Mouse (Mus musculus): ENCODE data around the gene Runx1.

Gene Runx1

DNA sequence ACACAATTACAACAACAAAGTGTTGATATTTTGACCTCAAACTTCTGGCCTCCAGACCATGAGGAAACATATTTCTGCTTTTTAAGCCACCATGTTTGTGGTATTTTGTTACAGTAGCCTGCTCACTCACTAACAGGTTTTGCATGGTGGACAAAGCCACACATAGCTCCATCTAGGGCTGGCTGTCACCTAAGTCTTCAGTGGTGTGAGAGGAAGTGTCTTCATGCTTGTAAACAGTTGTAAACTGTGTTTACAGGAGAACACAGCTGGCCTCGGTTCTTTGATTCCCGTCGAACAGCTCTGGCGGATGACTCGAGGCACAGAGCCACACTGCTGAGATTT is 4.4 kb downstream of the Runx1 start:
- no peaks in the 10 kb centered on the region; the same call in 1 of the 2 replicates for H3K36me3 ChIP-seq (ENCODE audit: control insufficient read depth, insufficient read depth, low read length, poor library complexity, severe bottlenecking)
- no peaks in the 10 kb centered on the region for H3K27me3 ChIP-seq (ENCODE audit: control insufficient read depth, insufficient read depth, low read length, poor library complexity, severe bottlenecking)
- peak; percentile 64 for DNase-seq (ENCODE audit: low read depth, low spot score)

DNA sequence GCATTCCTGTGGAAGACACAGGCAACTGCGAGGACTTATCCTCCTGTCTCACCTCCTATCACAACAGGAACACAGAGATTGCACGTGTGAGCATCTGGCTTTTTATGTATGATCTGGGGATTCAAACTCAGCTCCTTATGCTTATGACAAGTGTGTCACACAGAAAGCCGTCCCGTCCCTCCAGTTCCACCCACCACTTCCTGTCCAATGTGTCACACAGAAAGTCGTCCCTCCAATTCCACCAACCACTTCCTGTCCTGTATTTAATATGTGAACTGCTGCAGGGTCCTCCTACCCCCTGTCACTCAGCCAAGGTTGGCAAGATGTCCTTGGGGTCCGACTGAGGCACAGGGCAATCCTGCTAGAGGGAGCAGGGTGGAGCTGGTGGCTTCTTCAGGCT is 5.5 kb downstream of the Runx1 start:
- DNase-seq (ENCODE audit: low read depth, low spot score): peak; percentile 56
- Histone ChIP-seq H3K27me3 (ENCODE audit: control insufficient read depth, insufficient read depth, low read length, poor library complexity, severe bottlenecking) (no peaks in the 10 kb centered on the region), H3K36me3 (ENCODE audit: control insufficient read depth, insufficient read depth, low read length, poor library complexity, severe bottlenecking) (no peaks in the 10 kb centered on the region; the same call in 1 of the 2 replicates)

DNA sequence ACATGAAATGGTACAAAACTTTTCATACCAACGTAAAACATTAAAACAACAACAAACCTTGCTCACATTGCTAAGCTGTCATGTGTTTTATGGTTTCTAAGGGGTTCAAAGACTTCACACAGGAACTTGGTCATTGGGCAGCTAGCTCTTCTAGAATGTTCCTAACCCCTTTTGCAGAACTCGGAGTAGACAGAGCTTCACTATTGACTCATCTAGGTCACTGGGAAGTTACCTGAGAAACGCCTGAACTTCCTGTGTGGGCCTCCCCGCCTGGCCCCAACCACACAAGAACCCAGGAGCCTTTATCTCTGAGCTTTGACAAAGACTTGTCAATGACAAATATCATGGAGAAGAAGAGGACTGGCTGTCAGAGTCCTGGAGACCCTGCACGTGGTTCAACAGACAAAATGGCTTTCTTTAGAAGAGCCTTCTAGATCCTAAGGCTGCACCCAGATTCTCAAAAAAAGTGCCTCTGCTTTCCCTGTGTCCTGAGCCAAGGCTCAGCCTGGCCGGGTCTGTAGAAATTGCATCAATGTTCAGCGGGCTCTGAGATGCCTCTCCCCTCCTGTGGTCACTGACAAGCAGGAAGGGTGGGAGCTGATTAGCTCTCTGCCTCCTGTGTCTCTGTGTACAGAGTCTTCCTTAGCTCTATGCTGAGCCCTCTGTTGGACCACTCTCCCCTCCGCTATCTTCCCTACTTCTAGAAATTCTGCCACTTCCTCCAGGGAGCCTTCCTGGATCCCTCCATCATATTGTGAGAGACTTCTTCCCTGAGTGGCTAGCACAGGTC is 7.3 kb downstream of the Runx1 start:
- H3K27me3 ChIP-seq (ENCODE audit: control insufficient read depth, insufficient read depth, low read length, poor library complexity, severe bottlenecking): no peaks in the 10 kb centered on the region
- no peaks in the 10 kb centered on the region; the same call in 1 of the 2 replicates for H3K36me3 ChIP-seq (ENCODE audit: control insufficient read depth, insufficient read depth, low read length, poor library complexity, severe bottlenecking)
- DNase-seq (ENCODE audit: low read depth, low spot score): peak; percentile 66

DNA sequence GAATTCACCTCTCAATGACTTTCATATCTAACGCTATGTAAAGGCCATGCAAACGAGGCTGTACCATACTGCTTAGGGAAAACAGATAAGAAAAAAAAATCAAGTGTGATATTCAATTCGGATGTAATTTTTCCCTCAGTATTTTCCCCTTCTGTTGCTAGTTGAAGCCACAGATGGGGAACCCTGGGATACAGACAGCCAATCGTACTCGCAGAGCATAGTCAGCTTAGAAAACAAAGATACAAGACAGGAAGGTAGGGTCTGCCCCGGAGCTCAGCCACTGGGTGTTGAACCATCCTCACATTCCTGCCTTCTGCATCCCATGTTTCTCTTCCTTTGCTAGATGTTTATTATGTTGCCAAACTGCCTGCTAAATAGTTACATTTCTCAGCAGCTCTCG is 9.9 kb downstream of the Runx1 start:
- H3K27me3 ChIP-seq (ENCODE audit: control insufficient read depth, insufficient read depth, low read length, poor library complexity, severe bottlenecking): no peaks in the 10 kb centered on the region
- H3K36me3 ChIP-seq (ENCODE audit: control insufficient read depth, insufficient read depth, low read length, poor library complexity, severe bottlenecking): peaks cover 4% of the 10 kb centered on the region; the same call in 1 of the 2 replicates
- no peak for DNase-seq (ENCODE audit: low read depth, low spot score)

DNA sequence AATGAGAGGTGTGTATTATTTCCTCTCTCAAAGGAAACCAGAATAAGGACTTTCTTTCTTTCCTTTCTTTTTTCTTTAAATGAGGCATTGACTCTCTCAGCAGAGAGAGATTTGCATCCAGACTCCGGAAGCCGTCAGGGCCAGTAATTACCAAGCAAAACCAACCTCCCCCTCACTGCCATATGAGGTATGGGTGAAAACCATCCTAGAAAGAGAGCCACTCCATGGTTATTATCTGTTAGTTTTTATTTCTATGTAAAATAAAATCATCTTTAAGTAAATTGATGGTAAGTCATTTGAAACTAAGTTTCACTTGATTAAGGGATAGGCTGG is 10.8 kb downstream of the Runx1 start:
- H3K36me3 ChIP-seq (ENCODE audit: control insufficient read depth, insufficient read depth, low read length, poor library complexity, severe bottlenecking): peaks cover 4% of the 10 kb centered on the region; the same call in 1 of the 2 replicates
- no peaks in the 10 kb centered on the region for H3K27me3 ChIP-seq (ENCODE audit: control insufficient read depth, insufficient read depth, low read length, poor library complexity, severe bottlenecking)
- no peak for DNase-seq (ENCODE audit: low read depth, low spot score)

DNA sequence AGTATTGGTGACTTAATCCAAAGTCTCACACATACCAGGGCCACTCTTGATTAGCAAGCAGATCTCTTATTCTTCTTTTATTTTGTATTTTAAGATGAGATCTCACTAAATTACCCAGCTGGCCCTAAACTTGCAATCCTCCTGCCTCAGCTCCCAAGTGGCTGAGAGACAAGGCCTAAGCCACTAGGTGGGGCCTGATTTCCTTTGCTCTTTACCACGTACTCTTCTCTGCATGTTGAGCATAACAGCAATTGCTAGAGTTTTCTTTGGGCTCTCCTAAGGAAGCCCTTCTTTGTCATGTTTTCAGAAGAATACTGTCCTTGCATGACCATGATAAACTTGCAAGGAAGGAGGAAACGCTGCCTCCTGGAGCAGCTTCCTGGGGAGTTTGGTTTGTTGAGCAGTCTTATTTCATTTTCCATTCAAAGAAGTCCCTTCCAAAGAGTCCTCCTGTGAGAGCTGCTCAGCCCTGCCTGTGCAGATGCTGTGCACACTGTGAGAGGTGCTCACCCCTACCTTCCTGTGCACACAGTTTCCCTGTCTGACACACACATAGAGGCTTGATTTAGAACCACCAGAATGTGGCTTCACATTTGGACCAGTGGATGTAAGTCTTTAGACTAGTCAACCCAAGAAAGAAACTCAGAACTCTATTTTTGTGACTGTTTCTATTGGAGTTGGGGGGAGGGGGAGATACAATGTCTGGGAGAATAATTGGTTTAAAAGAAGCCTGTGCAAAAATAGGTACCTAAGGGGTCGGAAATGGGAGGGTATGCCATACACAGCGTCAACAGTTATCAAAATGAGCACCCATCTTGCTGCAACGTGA is 11.4 kb downstream of the Runx1 start:
- no peak for DNase-seq (ENCODE audit: low read depth, low spot score)
- peaks cover 4% of the 10 kb centered on the region; the same call in 1 of the 2 replicates for H3K36me3 ChIP-seq (ENCODE audit: control insufficient read depth, insufficient read depth, low read length, poor library complexity, severe bottlenecking)
- no peaks in the 10 kb centered on the region for H3K27me3 ChIP-seq (ENCODE audit: control insufficient read depth, insufficient read depth, low read length, poor library complexity, severe bottlenecking)

DNA sequence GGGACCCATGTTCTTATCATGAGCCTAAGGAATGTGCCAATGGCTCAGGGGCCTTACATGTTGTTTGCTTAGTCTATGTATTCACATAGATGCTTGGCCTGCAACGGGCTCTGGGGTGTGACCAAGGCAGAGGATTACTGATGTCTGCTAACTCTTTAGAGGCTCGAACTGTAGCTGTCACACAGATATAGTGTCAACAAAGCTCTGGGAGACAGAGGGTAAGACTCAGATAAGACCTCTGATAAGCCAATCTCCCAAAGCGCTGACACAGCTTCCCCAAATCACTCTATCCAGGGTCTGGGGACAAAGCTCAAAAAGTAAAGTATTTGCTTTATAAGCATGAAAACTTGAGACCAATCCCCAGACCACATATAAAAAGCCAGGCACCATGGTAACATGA is 13.5 kb downstream of the Runx1 start:
- Histone ChIP-seq H3K27me3 (ENCODE audit: control insufficient read depth, insufficient read depth, low read length, poor library complexity, severe bottlenecking) (no peaks in the 10 kb centered on the region), H3K36me3 (ENCODE audit: control insufficient read depth, insufficient read depth, low read length, poor library complexity, severe bottlenecking) (peaks cover 4% of the 10 kb centered on the region; the same call in 1 of the 2 replicates)
- no peak for DNase-seq (ENCODE audit: low read depth, low spot score)

DNA sequence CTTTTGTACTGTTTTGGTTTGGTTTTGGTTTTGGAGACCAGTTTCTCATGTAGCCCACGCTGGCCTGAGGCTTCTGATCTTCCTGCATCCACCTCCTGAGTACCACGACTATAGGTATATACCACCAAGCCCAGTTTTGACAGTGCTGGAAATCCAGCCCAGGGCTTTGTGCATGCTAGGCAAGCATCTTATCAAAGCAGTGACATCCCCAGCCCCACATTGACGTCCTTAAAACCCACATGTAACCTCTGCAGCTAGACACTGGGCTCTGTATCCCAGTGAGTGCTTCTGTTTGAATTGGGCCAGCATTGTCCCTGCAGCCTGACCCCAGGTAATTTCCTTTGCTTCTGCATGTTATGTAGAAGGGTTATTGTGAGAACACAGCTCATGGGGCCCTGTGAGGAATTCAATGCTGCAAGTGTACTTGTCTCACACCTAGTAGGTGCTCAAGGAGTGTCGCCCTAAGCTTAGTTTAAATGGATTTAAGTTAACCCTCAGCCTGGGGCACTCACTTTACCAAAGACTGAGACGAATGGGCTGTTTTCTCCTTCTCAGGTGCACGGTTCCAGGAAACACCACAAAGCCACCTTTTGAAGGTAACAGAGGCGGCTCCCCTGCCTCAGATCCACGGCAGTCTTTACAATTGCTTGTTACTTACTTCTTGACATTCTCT is 15.2 kb downstream of the Runx1 start:
- no peak for DNase-seq (ENCODE audit: low read depth, low spot score)

DNA sequence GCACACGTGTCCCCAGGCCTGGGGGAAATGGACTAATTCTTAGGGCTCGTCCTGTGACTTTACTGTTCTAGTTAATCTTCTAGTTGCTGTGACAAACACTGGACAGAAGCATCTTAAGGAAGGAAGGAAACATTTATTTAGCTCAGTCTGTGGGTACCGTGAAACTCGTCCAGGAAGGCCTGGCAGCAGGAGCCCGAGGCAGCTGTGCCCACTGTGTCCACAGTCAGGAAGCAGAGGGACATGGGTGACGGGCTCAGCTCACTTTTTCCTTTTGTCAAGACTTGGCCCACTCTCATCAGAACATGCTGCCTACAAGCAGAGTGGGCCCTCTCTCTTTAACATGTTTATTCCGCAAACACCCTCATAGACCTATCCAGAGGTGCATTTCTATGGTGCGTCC is 18.2 kb downstream of the Runx1 start:
- no peak for DNase-seq (ENCODE audit: low read depth, low spot score)
- Histone ChIP-seq H3K36me3 (ENCODE audit: control insufficient read depth, insufficient read depth, low read length, poor library complexity, severe bottlenecking) (0 out of 2 replicates have a peak, but pooled peaks cover 4% of the 10 kb centered on the region), H3K27me3 (ENCODE audit: control insufficient read depth, insufficient read depth, low read length, poor library complexity, severe bottlenecking) (no peaks in the 10 kb centered on the region)

More for the DNA sequence above, 15.2 kb downstream of the Runx1 start:
- H3K27me3 ChIP-seq (ENCODE audit: control insufficient read depth, insufficient read depth, low read length, poor library complexity, severe bottlenecking): no peaks in the 10 kb centered on the region
- 0 out of 2 replicates have a peak, but pooled peaks cover 4% of the 10 kb centered on the region for H3K36me3 ChIP-seq (ENCODE audit: control insufficient read depth, insufficient read depth, low read length, poor library complexity, severe bottlenecking)

DNA sequence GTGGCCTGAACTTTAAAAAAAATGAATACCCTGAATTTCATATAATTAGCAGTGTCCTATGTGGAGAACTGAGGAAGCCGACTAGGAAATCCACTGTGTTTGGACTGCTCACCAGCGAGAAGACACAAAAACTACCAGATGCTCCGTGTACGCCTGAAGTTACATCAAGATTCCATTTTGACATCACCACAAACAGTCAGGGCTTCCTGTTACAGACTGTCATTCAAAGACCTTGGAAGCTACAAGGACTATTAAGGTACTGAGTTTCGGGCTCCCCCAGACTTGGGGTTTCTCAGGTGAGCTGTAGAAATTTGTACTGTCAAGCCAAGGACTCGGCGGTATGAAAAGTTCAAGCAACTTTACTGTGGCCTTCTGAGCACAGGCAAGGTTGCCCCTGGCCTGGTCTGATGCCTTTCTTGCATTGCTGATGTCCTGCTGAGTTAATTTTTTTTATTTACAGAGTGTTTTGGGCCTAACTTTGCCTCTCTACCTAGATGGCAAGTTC is 22.8 kb downstream of the Runx1 start:
- DNase-seq (ENCODE audit: low read depth, low spot score): no peak
- Histone ChIP-seq H3K27me3 (ENCODE audit: control insufficient read depth, insufficient read depth, low read length, poor library complexity, severe bottlenecking) (no peaks in the 10 kb centered on the region), H3K36me3 (ENCODE audit: control insufficient read depth, insufficient read depth, low read length, poor library complexity, severe bottlenecking) (no peaks in the 10 kb centered on the region)

DNA sequence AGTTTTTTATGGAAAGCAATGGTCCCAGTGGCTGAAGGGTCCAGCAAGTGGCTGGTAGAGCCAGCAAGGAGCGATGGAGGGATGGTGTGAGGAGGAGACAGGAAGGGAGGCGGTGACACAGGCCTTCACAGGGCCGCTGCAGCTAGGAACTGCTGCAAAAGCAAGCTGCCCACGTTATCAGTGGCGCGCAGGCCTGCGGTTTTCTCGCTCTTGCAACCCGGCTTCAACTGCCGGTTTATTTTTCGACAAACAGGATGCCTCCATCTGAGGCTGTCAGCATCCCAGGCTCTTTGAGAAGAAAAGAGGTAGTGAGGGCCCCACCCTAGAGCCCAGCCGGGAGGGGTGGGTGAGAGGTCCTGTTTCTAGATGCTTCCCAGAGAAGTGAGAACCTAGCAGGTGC is 24.4 kb downstream of the Runx1 start:
- no peaks in the 10 kb centered on the region for H3K27me3 ChIP-seq (ENCODE audit: control insufficient read depth, insufficient read depth, low read length, poor library complexity, severe bottlenecking)
- peak; percentile 69 for DNase-seq (ENCODE audit: low read depth, low spot score)

DNA sequence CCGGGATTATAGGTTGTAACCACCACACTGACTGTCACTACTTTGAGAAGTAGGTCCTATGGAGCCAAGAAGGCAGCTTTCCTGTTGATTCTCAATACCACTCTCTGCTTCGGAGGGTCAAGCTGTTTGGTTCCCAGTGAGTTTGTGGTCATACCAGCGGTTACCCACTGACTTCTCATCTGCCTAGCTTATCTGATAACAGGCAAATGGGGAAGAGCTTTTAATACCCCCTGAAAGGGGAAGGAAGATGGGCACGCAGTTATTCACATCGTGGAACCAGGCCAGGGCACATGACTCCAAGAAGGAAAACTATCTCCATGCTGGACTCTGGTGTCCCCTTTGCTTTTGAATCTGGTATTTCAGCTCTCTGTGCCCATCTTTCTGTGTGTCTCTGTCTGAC is 25.1 kb downstream of the Runx1 start:
- H3K27me3 ChIP-seq (ENCODE audit: control insufficient read depth, insufficient read depth, low read length, poor library complexity, severe bottlenecking): no peaks in the 10 kb centered on the region
- peak; percentile 45 for DNase-seq (ENCODE audit: low read depth, low spot score)
- H3K36me3 ChIP-seq (ENCODE audit: control insufficient read depth, insufficient read depth, low read length, poor library complexity, severe bottlenecking): no peaks in the 10 kb centered on the region

More for the DNA sequence above, 24.4 kb downstream of the Runx1 start:
- H3K36me3 ChIP-seq (ENCODE audit: control insufficient read depth, insufficient read depth, low read length, poor library complexity, severe bottlenecking): no peaks in the 10 kb centered on the region

DNA sequence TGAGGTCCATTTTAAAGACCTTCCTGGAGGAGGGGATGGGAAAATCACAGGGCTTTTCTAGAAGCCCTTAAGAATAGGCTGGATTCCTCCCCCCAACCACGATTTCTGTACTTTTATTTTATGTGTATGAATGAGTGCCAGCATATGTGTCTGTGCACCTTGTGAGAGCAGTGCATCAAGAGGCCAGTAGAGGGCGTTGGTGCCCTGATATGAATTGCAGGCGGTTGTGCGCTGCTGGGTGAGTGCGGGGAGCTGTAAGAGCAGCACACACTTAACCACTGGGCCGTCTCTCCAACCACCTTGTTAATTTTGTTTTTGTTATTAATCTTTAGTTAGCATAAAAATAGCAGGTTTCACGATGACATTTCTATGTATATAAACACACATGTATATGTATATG is 26.0 kb downstream of the Runx1 start:
- no peak for DNase-seq (ENCODE audit: low read depth, low spot score)
- H3K36me3 ChIP-seq (ENCODE audit: control insufficient read depth, insufficient read depth, low read length, poor library complexity, severe bottlenecking): no peaks in the 10 kb centered on the region
- H3K27me3 ChIP-seq (ENCODE audit: control insufficient read depth, insufficient read depth, low read length, poor library complexity, severe bottlenecking): no peaks in the 10 kb centered on the region

DNA sequence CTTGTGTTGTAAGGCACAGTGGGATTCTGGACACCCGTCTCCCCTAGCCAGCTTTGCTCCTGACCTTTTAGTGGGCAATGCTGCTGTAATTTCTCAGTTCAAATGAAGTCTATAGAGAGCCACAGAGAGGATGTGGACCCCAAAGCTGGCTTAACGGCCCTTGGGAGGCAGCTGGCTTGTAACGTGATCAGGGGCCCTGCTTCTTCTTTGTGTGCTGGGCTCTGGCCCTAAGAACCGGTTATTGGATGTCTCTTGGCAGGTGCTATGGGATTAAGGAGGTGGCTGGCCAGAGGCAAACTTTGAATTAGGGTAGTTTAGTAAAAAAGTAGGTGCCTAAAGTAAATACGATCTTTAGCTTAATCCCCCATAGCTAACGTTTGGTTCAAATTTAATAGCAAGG is 31.8 kb downstream of the Runx1 start:
- Histone ChIP-seq H3K36me3 (ENCODE audit: control insufficient read depth, insufficient read depth, low read length, poor library complexity, severe bottlenecking) (no peaks in the 10 kb centered on the region), H3K27me3 (ENCODE audit: control insufficient read depth, insufficient read depth, low read length, poor library complexity, severe bottlenecking) (no peaks in the 10 kb centered on the region)
- no peak for DNase-seq (ENCODE audit: low read depth, low spot score)

DNA sequence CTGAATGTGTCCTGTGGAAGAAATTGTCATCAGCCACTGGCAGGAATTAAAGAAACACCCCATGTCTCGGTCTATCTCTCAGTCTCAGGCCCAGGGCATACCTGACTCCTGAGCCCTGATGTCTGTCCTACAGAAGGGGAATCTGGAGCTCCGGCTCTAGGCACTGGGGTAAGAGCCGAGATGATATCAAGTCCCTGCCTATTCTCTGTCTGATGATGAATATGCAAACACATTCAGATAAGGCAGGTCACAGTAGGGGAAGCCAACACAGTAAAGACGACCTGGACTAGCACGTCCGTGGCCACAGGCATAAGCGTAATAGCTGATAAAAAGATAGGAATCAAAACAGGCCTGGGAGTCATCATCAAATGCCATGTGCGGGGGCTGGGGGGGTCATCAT is 32.2 kb downstream of the Runx1 start:
- Histone ChIP-seq H3K27me3 (ENCODE audit: control insufficient read depth, insufficient read depth, low read length, poor library complexity, severe bottlenecking) (no peaks in the 10 kb centered on the region), H3K36me3 (ENCODE audit: control insufficient read depth, insufficient read depth, low read length, poor library complexity, severe bottlenecking) (no peaks in the 10 kb centered on the region)
- no peak for DNase-seq (ENCODE audit: low read depth, low spot score)

All from splenic B cell, adult 2 months (primary cell).